Mouse (Mus musculus) G1E (cell line): ENCODE measurements around the gene Large2. TPM values are rescaled to one million over a fixed set of nuclear protein-coding genes. Genes with fewer than 3 reads are reported as not detected.

ENCODE experiments used
- ATAC-seq: 2 replicates; pipeline ENCODE4 v1.8.0; 2016; ENCODE audit warnings: mild to moderate bottlenecking; ENCODE audit not compliant: insufficient number of reproducible peaks, poor library complexity, low FRiP score, severe bottlenecking; ENCODE audit errors: extremely low read depth
- DNase-seq: peaks from one replicate; pipeline ENCODE4 v3.0.0; 2012; ENCODE audit warnings: low spot score
- H3K27me3 ChIP-seq: 2 replicates; pipeline ENCODE4 v1.6.1; 2012; ENCODE audit warnings: mild to moderate bottlenecking, low read length, inconsistent platforms; ENCODE audit not compliant: insufficient read depth
- H3K36me3 ChIP-seq: replicated peaks from 2 replicates; pipeline ENCODE3; 2012; ENCODE audit warnings: mild to moderate bottlenecking, inconsistent platforms
- H3K4me1 ChIP-seq: 2 replicates; pipeline ENCODE4 v1.6.1; 2012; ENCODE audit warnings: low read depth, low read length, inconsistent platforms, mixed read lengths; ENCODE audit not compliant: insufficient read depth
- H3K4me3 ChIP-seq: 2 replicates; pipeline ENCODE4 v1.5.1; 2012; ENCODE audit warnings: low read depth, mild to moderate bottlenecking, inconsistent platforms, low read length, moderate library complexity, mixed read lengths
- H3K9me3 ChIP-seq: replicated peaks from 2 replicates; pipeline ENCODE4 v1.6.1; 2012; ENCODE audit warnings: inconsistent platforms
- CTCF ChIP-seq: IDR thresholded peaks from 2 replicates; pipeline ENCODE4 v1.5.1; 2012; ENCODE audit warnings: low read depth, low read length, inconsistent platforms, mixed read lengths
- GATA1 ChIP-seq: IDR thresholded peaks from 2 replicates; pipeline ENCODE4 v1.6.1; 2012; ENCODE audit warnings: borderline replicate concordance, low read length, inconsistent platforms, mixed read lengths
- GATA2 ChIP-seq: IDR thresholded peaks from 2 replicates; pipeline ENCODE4 v1.6.1; 2012; ENCODE audit warnings: low read depth, low read length, inconsistent platforms, borderline replicate concordance
- POLR2AphosphoS5 ChIP-seq: IDR thresholded peaks from 2 replicates; pipeline ENCODE4 v1.6.1; 2012; ENCODE audit warnings: low read depth, low read length, inconsistent platforms; ENCODE audit not compliant: insufficient replicate concordance
- TAL1 ChIP-seq: conservative IDR thresholded peaks from 2 replicates; pipeline ENCODE4 v1.6.1; 2012; ENCODE audit warnings: low read depth, low read length, inconsistent platforms, mixed read lengths
- polyA plus RNA-seq: library from polyadenylated mRNA; stranded (reverse); fragments of >175 nt; gene quantifications from 2 replicates; pipeline ENCODE4 v1.2.3, GENCODE M21; 2012
- total RNA-seq, 2 experiments: library from RNA; stranded (forward) in 1 of 2; stranded (reverse) in 1 of 2; fragments of 200-1000 nt in 1 of 2; fragments of >200 nt in 1 of 2; fragmentation: Nextera tagmentation in 1 of 2; gene quantifications; 2 replicates each; pipeline ENCODE4 v1.2.3; 2014 to 2017

Large2 gene
- total and polyA plus RNA-seq, 3 experiments = 0.05 TPM; not detected in 2

GRCm38 (mm10) chr2:92391116-92391515, 16.4 kb upstream of the Large2 start:
- peaks cover 16% of the 10 kb centered on the region for H3K4me1 ChIP-seq
- DNase-seq (no peak), ATAC-seq (no peak)
- H3K9me3 ChIP-seq = no peaks in the 10 kb centered on the region
- no peaks in the 10 kb centered on the region for H3K36me3 ChIP-seq
- peaks cover 99% of the 10 kb centered on the region for H3K27me3 ChIP-seq
- TF ChIP-seq POLR2AphosphoS5 = no peak
- TF ChIP-seq GATA1 = no peak
- no peak for TF ChIP-seq TAL1
- H3K4me3 ChIP-seq = no peak overlapping the region

GRCm38 (mm10) chr2:92390206-92390930, 15.7 kb upstream of the Large2 start:
- TF ChIP-seq CTCF (no peak), GATA1 (no peak), POLR2AphosphoS5 (no peak), TAL1 (no peak), GATA2 (no peak)
- peaks cover 99% of the 10 kb centered on the region for H3K27me3 ChIP-seq
- no peak for ATAC-seq

GRCm38 (mm10) chr2:92389645-92390044, 15.0 kb upstream of the Large2 start:
- H3K36me3 ChIP-seq = no peaks in the 10 kb centered on the region
- TF ChIP-seq CTCF (no peak), TAL1 (no peak), GATA1 (no peak), GATA2 (no peak)
- peaks cover 98% of the 10 kb centered on the region for H3K27me3 ChIP-seq
- H3K4me1 ChIP-seq = peaks cover 21% of the 10 kb centered on the region
- H3K4me3 ChIP-seq = no peak overlapping the region
- DNase-seq (no peak), ATAC-seq (no peak)
- no peaks in the 10 kb centered on the region for H3K9me3 ChIP-seq

More at GRCm38 (mm10) chr2:92390206-92390930, 15.7 kb upstream of the Large2 start:
- Histone ChIP-seq H3K36me3 (no peaks in the 10 kb centered on the region), H3K4me1 (peaks cover 16% of the 10 kb centered on the region), H3K9me3 (no peaks in the 10 kb centered on the region), H3K4me3 (no peak overlapping the region)
- DNase-seq = no peak

GRCm38 (mm10) chr2:92388891-92389641, 14.4 kb upstream of the Large2 start:
- no peak overlapping the region for H3K4me3 ChIP-seq
- TF ChIP-seq POLR2AphosphoS5 = no peak
- no peak for TF ChIP-seq GATA2
- no peak for TF ChIP-seq CTCF
- no peak for TF ChIP-seq TAL1
- TF ChIP-seq GATA1 = no peak
- no peak for DNase-seq

GRCm38 (mm10) chr2:92388081-92388517, 13.4 kb upstream of the Large2 start:
- no peak for ATAC-seq
- no peaks in the 10 kb centered on the region for H3K9me3 ChIP-seq
- TF ChIP-seq GATA2 = no peak
- TF ChIP-seq CTCF = no peak
- no peak for TF ChIP-seq GATA1
- TF ChIP-seq TAL1 = no peak
- TF ChIP-seq POLR2AphosphoS5 = no peak
- H3K27me3 ChIP-seq = peaks cover 89% of the 10 kb centered on the region
- H3K4me3 ChIP-seq = no peak overlapping the region
- H3K4me1 ChIP-seq = peaks cover 22% of the 10 kb centered on the region
- peaks cover 8% of the 10 kb centered on the region for H3K36me3 ChIP-seq
- DNase-seq = no peak

More at GRCm38 (mm10) chr2:92388891-92389641, 14.4 kb upstream of the Large2 start:
- Histone ChIP-seq H3K36me3 (no peaks in the 10 kb centered on the region), H3K9me3 (no peaks in the 10 kb centered on the region), H3K4me1 (peaks cover 24% of the 10 kb centered on the region), H3K27me3 (peaks cover 98% of the 10 kb centered on the region)
- no peak for ATAC-seq

- Histone ChIP-seq H3K27me3 (peaks cover 84% of the 10 kb centered on the region), H3K4me3 (no peak overlapping the region), H3K9me3 (no peaks in the 10 kb centered on the region), H3K4me1 (peaks cover 20% of the 10 kb centered on the region; the same call in 1 of the 2 replicates), H3K36me3 (peaks cover 12% of the 10 kb centered on the region)
- TF ChIP-seq GATA1 (no peak), GATA2 (no peak), POLR2AphosphoS5 (no peak), TAL1 (no peak), CTCF (no peak)
- ATAC-seq (no peak), DNase-seq (no peak)
Measured at GRCm38 (mm10) chr2:92387646-92388045, 13.0 kb upstream of the Large2 start.
